Mouse (Mus musculus): Measurements from ENCODE around the gene Serpina3m. TPM values are rescaled to one million over a fixed set of nuclear protein-coding genes. Genes with fewer than 3 reads are reported as not detected.
A peak's percentile ranks its signal among the peaks of the same experiment; 100 is the strongest.

The Serpina3m gene
- total and polyA plus RNA-seq, 3 experiments: not detected

GRCm38 (mm10) chr12:104419136-104419462 is 80.8 kb downstream of the Serpina3m start:
- TF ChIP-seq POLR2A (IDR thresholded peaks at IDR 0.05; ENCODE audit: insufficient read depth, low read depth, low read length): no peak
- peak; percentile 57 for TF ChIP-seq CTCF (IDR thresholded peaks at IDR 0.05)
- H3K4me1 ChIP-seq (ENCODE audit: control insufficient read depth, insufficient read depth, low read length): peaks cover 1% of the 10 kb centered on the region; the same call in 1 of the 2 replicates
- no peak overlapping the region for H3K27ac ChIP-seq
- H3K36me3 ChIP-seq (ENCODE audit: control insufficient read depth, insufficient read depth, low read length): no peaks in the 10 kb centered on the region
- intact Hi-C loops (cut with DNase I): loop anchor here (2.0 kb wide), 1 partner anchor 66 kb away; no protein-coding TSS in a partner anchor
- DNase-seq: no peak
- H3K79me2 ChIP-seq (replicated peaks; ENCODE audit: control insufficient read depth, insufficient read depth, low read length): no peaks in the 10 kb centered on the region
- 18% methylated on average over 2 of the region's 2 CpGs for WGBS
- H3K27me3 ChIP-seq (ENCODE audit: control insufficient read depth, insufficient read depth, low read length): no peaks in the 10 kb centered on the region
- no peak overlapping the region for H3K4me3 ChIP-seq
- no peak overlapping the region for H3K9ac ChIP-seq (ENCODE audit: low read depth, low read length)

DNA sequence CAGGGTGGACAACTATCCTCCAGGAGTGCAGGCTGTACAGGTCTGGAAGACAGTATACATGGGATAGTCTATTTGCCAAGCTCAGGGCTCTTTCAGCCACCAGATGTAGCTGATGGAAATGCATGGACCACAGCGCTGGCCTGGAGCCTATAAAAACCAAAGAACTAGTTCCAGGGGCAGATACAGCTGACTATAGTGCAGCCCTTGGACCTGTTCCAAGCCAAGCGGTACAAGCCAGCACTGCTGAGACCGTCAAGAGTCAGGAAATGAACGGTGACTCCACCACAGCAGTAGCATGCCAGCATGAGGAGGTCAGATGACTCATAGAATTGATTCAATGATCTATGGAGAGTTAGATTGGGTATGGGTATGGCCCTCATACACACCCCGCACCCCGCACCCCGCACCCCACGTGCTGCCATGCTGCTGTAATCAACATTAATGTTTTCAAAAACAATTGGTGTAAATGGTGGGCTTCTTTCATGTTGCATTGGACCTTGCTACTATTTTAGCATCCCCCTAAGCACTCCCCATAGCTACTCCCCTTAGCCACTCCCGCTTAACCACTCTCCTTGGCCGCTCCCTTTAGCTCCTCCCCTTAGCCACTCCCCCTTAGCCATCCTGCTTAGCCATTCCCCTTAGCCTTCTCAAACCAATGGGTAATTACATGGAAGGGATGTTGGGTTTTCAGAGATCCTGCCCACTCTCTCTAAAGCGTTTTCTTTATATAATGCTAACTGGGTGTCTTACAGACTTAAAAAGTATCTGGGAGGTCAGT is 84.5 kb downstream of the Serpina3m start:
- H3K27ac ChIP-seq: no peak overlapping the region
- no peak overlapping the region for H3K9ac ChIP-seq (ENCODE audit: low read depth, low read length)
- H3K36me3 ChIP-seq (ENCODE audit: control insufficient read depth, insufficient read depth, low read length): no peaks in the 10 kb centered on the region
- DNase-seq: peak in 1 of 2 experiments; percentile 14
- H3K79me2 ChIP-seq (replicated peaks; ENCODE audit: control insufficient read depth, insufficient read depth, low read length): no peaks in the 10 kb centered on the region
- H3K4me3 ChIP-seq: no peak overlapping the region
- TF ChIP-seq CTCF (IDR thresholded peaks at IDR 0.05) (no peak), POLR2A (IDR thresholded peaks at IDR 0.05; ENCODE audit: insufficient read depth, low read depth, low read length) (no peak), EP300 (IDR thresholded peaks at IDR 0.05; ENCODE audit: insufficient read depth, low read depth, low read length) (no peak)
- H3K27me3 ChIP-seq (ENCODE audit: control insufficient read depth, insufficient read depth, low read length): no peaks in the 10 kb centered on the region
- H3K4me1 ChIP-seq (ENCODE audit: control insufficient read depth, insufficient read depth, low read length): no peaks in the 10 kb centered on the region
- 47% methylated on average over 11 of the region's 11 CpGs for WGBS
- intact Hi-C loops (cut with DNase I): no loop called here

GRCm38 (mm10) chr12:104425591-104425990 is 87.3 kb downstream of the Serpina3m start:
- Histone ChIP-seq H3K4me3 (no peak overlapping the region), H3K27me3 (ENCODE audit: control insufficient read depth, insufficient read depth, low read length) (no peaks in the 10 kb centered on the region), H3K4me1 (ENCODE audit: control insufficient read depth, insufficient read depth, low read length) (no peaks in the 10 kb centered on the region), H3K27ac (no peak overlapping the region), H3K36me3 (ENCODE audit: control insufficient read depth, insufficient read depth, low read length) (no peaks in the 10 kb centered on the region), H3K79me2 (replicated peaks; ENCODE audit: control insufficient read depth, insufficient read depth, low read length) (no peaks in the 10 kb centered on the region), H3K9ac (ENCODE audit: low read depth, low read length) (no peak overlapping the region)
- TF ChIP-seq CTCF (IDR thresholded peaks at IDR 0.05): no peak
- TF ChIP-seq POLR2A (IDR thresholded peaks at IDR 0.05; ENCODE audit: insufficient read depth, low read depth, low read length): no peak
- TF ChIP-seq EP300 (IDR thresholded peaks at IDR 0.05; ENCODE audit: insufficient read depth, low read depth, low read length): no peak
- 66% methylated on average over 3 of the region's 3 CpGs for WGBS
- intact Hi-C loops (cut with DNase I): no loop called here
- no peak for DNase-seq

GRCm38 (mm10) chr12:104426915-104427314 is 88.6 kb downstream of the Serpina3m start:
- H3K27me3 ChIP-seq (ENCODE audit: control insufficient read depth, insufficient read depth, low read length): no peaks in the 10 kb centered on the region
- H3K79me2 ChIP-seq (replicated peaks; ENCODE audit: control insufficient read depth, insufficient read depth, low read length): no peaks in the 10 kb centered on the region
- no peak overlapping the region for H3K27ac ChIP-seq
- H3K9ac ChIP-seq (ENCODE audit: low read depth, low read length): no peak overlapping the region
- H3K36me3 ChIP-seq (ENCODE audit: control insufficient read depth, insufficient read depth, low read length): no peaks in the 10 kb centered on the region
- H3K4me1 ChIP-seq (ENCODE audit: control insufficient read depth, insufficient read depth, low read length): no peaks in the 10 kb centered on the region
- peak in 1 of 2 experiments; percentile 38 for DNase-seq
- 8% methylated on average over 7 of the region's 7 CpGs for WGBS
- intact Hi-C loops (cut with DNase I): no loop called here
- TF ChIP-seq EP300 (IDR thresholded peaks at IDR 0.05; ENCODE audit: insufficient read depth, low read depth, low read length) (no peak), CTCF (IDR thresholded peaks at IDR 0.05) (peak; percentile 82)
- H3K4me3 ChIP-seq: no peak overlapping the region

DNA sequence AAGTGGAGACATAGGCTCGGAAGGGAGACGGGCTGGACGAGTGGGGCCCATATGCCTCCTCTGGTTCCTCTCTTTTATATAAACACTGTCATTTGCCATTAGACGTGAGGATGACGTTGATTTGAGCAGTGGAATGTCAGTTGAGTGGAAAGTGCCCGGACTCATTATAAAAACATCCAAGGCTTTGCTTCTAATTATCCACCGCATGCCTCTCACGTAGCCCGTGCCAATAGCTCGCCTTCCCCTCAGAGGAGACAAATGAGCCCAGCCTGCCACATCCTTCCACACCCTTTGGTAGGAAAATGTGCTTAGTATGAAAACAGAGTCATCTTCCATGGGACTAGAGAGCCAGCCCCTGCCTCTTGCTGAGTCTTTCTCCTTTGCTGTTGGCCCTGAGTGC is 93.1 kb downstream of the Serpina3m start:
- intact Hi-C loops (cut with DNase I): no loop called here
- no peaks in the 10 kb centered on the region for H3K4me1 ChIP-seq (ENCODE audit: control insufficient read depth, insufficient read depth, low read length)
- no peak for TF ChIP-seq EP300 (IDR thresholded peaks at IDR 0.05; ENCODE audit: insufficient read depth, low read depth, low read length)
- TF ChIP-seq CTCF (IDR thresholded peaks at IDR 0.05): no peak
- no peak for TF ChIP-seq POLR2A (IDR thresholded peaks at IDR 0.05; ENCODE audit: insufficient read depth, low read depth, low read length)
- no peak for DNase-seq
- no peak overlapping the region for H3K27ac ChIP-seq
- no peaks in the 10 kb centered on the region for H3K36me3 ChIP-seq (ENCODE audit: control insufficient read depth, insufficient read depth, low read length)
- 66% methylated on average over 10 of the region's 10 CpGs for WGBS
- no peak overlapping the region for H3K9ac ChIP-seq (ENCODE audit: low read depth, low read length)
- H3K27me3 ChIP-seq (ENCODE audit: control insufficient read depth, insufficient read depth, low read length): no peaks in the 10 kb centered on the region
- H3K4me3 ChIP-seq: no peak overlapping the region
- no peaks in the 10 kb centered on the region for H3K79me2 ChIP-seq (replicated peaks; ENCODE audit: control insufficient read depth, insufficient read depth, low read length)

DNA sequence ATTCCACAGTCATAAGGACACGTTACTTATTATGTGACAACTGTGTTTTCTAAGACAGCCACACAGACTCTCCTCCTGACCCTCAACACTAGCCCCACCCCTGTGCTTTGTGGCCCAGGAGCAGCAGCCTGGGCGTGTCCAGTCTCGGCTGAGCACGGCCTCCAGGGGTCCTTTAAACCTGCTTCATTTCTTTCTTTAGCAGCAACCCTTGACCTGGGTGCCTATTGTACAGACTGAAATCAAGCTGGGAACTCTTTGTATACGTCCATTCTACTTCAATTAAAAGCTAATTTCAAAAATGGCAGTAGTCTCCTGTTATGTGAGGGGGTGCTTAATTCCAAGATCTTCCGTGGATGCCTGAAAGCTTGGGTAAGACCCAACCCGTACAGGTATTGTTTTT is 94.9 kb downstream of the Serpina3m start:
- 49% methylated on average over 7 of the region's 7 CpGs for WGBS
- H3K36me3 ChIP-seq (ENCODE audit: control insufficient read depth, insufficient read depth, low read length): no peaks in the 10 kb centered on the region
- H3K27me3 ChIP-seq (ENCODE audit: control insufficient read depth, insufficient read depth, low read length): no peaks in the 10 kb centered on the region
- H3K79me2 ChIP-seq (replicated peaks; ENCODE audit: control insufficient read depth, insufficient read depth, low read length): no peaks in the 10 kb centered on the region
- H3K4me3 ChIP-seq: no peak overlapping the region
- TF ChIP-seq CTCF (IDR thresholded peaks at IDR 0.05) (no peak), EP300 (IDR thresholded peaks at IDR 0.05; ENCODE audit: insufficient read depth, low read depth, low read length) (no peak), POLR2A (IDR thresholded peaks at IDR 0.05; ENCODE audit: insufficient read depth, low read depth, low read length) (no peak)
- no peak for DNase-seq
- H3K4me1 ChIP-seq (ENCODE audit: control insufficient read depth, insufficient read depth, low read length): no peaks in the 10 kb centered on the region
- no peak overlapping the region for H3K9ac ChIP-seq (ENCODE audit: low read depth, low read length)
- no peak overlapping the region for H3K27ac ChIP-seq
- intact Hi-C loops (cut with DNase I): no loop called here
